Mouse (Mus musculus): ENCODE results near the gene Nfat5. TPM values are rescaled to one million over a fixed set of nuclear protein-coding genes. Genes with fewer than 3 reads are reported as not detected.

Nfat5 gene
- total RNA-seq, 2 experiments from 2014 or later, result 68.6 to 138 TPM

DNA sequence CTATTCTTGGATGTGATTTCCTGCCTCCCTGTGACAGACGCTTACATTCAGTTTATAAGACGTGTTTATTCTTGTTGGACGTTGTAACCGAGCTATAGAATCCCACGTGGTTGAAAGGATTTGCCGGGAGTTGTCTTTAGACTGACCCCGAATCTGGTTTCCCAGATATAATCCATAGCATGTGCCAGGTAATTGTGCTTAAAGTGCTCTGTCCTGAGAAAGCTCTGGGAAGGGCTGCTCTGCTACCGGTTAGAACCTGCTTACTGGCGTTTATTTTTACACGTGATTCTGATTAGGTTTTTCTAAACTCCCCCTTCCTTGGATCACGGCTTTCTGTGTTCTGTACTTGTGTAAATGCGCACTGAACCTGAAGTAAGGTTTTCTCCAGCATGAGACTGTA is 104.4 kb downstream of the Nfat5 start:
- DNase-seq, result no peak

DNA sequence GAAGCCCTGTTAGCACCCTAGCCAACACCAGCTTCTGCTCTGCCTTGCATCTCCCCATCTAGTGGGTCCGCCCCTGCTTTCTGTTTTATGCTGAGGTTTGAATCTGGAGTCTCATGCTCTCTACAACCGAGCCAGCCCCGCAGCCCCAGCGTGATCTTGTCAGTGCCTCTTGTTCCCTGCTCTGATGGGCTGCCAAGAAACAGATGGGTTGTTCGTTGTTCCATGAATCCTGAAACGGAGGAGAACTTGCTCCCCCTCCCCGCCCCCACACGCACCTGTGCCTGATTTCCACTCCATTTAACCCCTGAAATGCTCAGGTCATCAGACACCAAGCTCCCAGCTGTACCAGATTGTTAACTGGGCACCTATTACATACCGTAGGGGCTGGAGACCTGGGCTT is 106.2 kb downstream of the Nfat5 start:
- DNase-seq, result no peak

- no peak for DNase-seq
Observed at GRCm38 (mm10) chr8:107401866-107402265, 108.6 kb downstream of the Nfat5 start.

GRCm38 (mm10) chr8:107403038-107403781 is 109.9 kb downstream of the Nfat5 start, which contains the start of gene Nqo1:
Gene Nqo1 (minus strand): TSS chr8:107403206.
- DNase-seq, result peak; percentile 83

- DNase-seq, result no peak
Observed at GRCm38 (mm10) chr8:107404057-107404456, 110.8 kb downstream of the Nfat5 start.

DNA sequence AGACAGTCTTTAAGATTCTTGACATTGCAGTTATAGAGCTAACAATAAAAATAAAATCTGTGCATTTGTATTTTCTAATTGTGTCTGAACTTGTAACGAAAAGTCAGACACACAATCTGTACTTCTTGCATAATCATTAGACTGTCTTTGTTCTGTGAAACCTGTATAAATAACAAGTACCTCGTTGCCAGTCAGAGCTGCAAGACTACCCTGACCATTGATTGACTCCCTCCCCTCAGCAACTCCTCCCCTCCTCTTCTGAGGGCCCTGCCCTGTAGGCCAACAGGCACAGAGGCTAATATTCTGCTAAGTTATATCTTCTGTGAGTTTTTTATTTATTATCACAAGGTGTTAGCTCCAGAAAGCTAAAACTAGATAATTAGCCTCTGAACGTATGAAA is 112.7 kb downstream of the Nfat5 start:
- DNase-seq, result no peak

DNA sequence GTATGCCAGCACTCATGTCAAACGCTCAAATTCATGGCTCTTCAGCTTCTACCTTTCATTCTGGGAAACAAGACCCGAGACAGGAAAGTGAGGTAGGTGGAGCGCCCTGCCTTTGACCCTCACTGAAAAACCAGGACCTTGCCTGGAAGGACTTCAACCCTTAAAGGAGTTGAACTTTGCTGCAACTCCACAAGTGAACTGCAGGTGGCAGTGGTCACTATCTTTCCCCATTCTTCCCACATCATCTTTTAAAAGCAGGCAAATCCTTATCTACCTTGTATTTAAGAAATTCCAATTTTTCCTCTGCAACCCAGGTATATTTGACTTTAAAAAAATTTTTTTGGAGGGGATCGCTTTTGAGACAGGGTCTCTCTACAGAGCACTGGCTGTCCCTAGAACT is 118.1 kb downstream of the Nfat5 start:
- no peak for DNase-seq

DNA sequence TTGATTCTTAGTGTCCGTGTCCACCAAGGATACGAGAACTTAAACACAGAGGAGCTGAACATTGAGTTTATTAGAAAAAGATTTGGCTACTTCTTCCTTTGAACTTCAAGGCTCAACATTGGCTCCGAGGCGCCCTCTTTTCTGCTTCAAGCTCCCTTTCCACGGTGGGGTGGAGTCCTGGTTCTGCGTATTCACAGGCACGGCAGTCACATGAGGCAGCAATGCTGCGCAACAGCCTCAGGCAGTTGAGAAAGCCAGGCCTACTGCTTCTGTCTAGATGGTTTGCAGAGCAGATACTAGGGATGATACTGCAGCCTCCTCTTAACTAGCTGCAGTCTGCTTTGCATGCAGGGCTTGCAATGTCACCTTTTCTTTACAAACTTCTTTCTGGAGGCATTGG is 119.3 kb downstream of the Nfat5 start:
- no peak for DNase-seq

DNA sequence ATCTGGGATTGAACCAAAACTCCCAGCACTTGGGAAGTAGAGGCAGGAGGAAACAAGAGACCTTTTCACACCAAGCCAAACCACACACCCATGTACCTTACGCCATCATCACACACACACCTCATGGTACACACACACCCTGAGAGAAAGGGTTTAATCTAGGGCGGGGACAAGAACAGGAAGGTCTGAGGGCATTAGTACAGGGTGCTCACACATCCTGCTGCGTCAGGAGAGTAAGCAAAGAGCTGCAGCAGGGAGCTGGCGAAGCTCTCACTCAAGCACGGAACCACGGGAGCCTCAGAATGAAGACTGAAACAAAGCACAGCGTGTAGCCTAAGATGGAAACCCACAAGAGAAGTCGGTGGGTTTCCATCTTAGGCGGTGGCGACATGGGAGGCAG is 120.6 kb downstream of the Nfat5 start:
- DNase-seq, result no peak

DNA sequence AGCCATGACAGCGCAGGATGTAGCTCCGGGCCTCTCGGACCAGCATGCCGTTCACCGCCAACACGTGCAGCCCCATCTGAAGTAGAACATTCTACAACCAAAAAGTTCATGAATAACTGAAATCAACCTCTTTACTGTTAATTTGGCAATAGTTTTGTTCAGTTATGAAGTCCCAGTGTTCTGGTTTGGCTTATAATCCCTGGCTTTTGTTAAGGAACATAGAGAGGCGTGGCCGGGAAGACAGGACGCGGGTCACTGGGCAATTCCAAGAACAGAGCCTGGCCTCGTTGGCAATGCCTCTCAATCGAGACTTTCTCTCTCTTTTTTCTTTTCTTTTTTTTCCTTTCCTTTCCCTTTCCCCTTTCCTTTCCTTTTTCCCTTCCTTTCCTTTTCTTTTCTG is 123.7 kb downstream of the Nfat5 start:
- no peak for DNase-seq

DNA sequence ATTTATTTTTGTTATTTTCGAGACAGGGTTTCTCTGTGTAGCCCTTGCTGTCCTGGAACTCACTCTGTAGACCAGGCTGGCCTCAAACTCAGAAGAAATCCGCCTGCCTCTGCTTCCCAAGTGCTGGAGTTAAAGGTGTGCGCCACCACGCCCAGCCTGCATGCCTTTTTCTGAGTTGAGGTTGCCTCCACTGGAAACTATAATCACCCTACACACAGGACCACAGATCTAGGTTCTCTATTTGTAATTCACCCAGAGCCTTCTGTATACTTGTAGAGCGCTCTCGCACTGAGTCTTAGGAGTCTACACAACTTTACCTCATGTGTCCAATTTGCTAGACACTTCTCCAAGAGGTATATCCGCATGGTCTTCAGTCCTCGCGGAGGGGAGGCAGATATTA is 130.9 kb downstream of the Nfat5 start:
- DNase-seq, result no peak

- DNase-seq, result peak; percentile 99
Observed at GRCm38 (mm10) chr8:107424597-107425229, 131.4 kb downstream of the Nfat5 start, which contains the start of gene Nob1. Gene Nob1 (minus strand): TSS chr8:107425051.

- DNase-seq, result no peak
Observed at GRCm38 (mm10) chr8:107425230-107425597, 131.9 kb downstream of the Nfat5 start.

Other genes starting within 250 kb of the Nfat5 start
- gene Pdf, start 244.9 kb upstream of the Nfat5 start, total RNA-seq (2021), result 10 to 100 TPM; 36.4 to 42.2 TPM
- gene Cog8, start 236.8 kb upstream of the Nfat5 start, total RNA-seq (2021), result 10 to 100 TPM; 24.2 to 26.6 TPM
- gene Nip7, start 236.6 kb upstream of the Nfat5 start, total RNA-seq (2021), result 10 to 100 TPM; 32.9 to 48.6 TPM
- gene Tmed6, start 227.8 kb upstream of the Nfat5 start, total RNA-seq (2021), result not detected
- 10 to 100 TPM; 22.0 to 26.4 TPM for gene Terf2, start 196.9 kb upstream of the Nfat5 start, total RNA-seq (2021)
- gene Cyb5b, start 142.8 kb upstream of the Nfat5 start, total RNA-seq (2021), result 100 to 1,000 TPM; 216 to 248 TPM
- 1 to 10 TPM; 4.1 to 6.9 TPM for gene Nqo1, start 109.7 kb downstream of the Nfat5 start, total RNA-seq (2021)
- gene Nob1, start 131.6 kb downstream of the Nfat5 start, total RNA-seq (2021), result 10 to 100 TPM; 29.4 to 30.6 TPM
- 10 to 100 TPM; 36.7 to 39.7 TPM for gene Wwp2, start 142.9 kb downstream of the Nfat5 start, total RNA-seq (2021)

All from adrenal gland, postnatal 10 days (tissue).